Mouse (Mus musculus) heart, adult 2 months (tissue): Measurements from ENCODE around the gene Sigirr. TPM values are rescaled to one million over a fixed set of nuclear protein-coding genes. Genes with fewer than 3 reads are reported as not detected.

ENCODE experiments used
- DNase-seq, 2 experiments: peaks; one replicate each; pipeline ENCODE4 v3.0.0; 2021
- H3K27ac ChIP-seq: fragments of 200-600 bp; 2 replicates; pipeline ENCODE4 v1.8.1; 2022
- H3K27me3 ChIP-seq: fragments of 200-500 bp; 2 replicates; pipeline ENCODE4 v1.6.1; 2012; ENCODE audit warnings: mild to moderate bottlenecking, low read length, inconsistent platforms, mixed read lengths; ENCODE audit not compliant: control insufficient read depth, insufficient read depth
- H3K36me3 ChIP-seq: fragments of 200-500 bp; 2 replicates; pipeline ENCODE4 v1.6.1; 2012; ENCODE audit warnings: low read length, inconsistent platforms; ENCODE audit not compliant: control insufficient read depth, insufficient read depth
- H3K4me1 ChIP-seq: fragments of 200-500 bp; 2 replicates; pipeline ENCODE4 v1.6.1; 2011; ENCODE audit warnings: low read length; ENCODE audit not compliant: control insufficient read depth, insufficient read depth
- H3K4me3 ChIP-seq: fragments of 200-600 bp; 2 replicates; pipeline ENCODE4 v1.8.1; 2022
- H3K79me2 ChIP-seq: fragments of 200-500 bp; replicated peaks from 2 replicates; pipeline ENCODE4 v1.6.1; 2012; ENCODE audit warnings: mild to moderate bottlenecking, inconsistent platforms, low read length, moderate library complexity, mixed read lengths; ENCODE audit not compliant: control insufficient read depth, insufficient read depth
- H3K9ac ChIP-seq: fragments of 200-500 bp; 2 replicates; pipeline ENCODE4 v1.6.1; 2012; ENCODE audit warnings: low read depth, mild to moderate bottlenecking, control low read depth, inconsistent platforms, low read length, mixed read lengths
- CTCF ChIP-seq: fragments of 200-600 bp; IDR thresholded peaks from 2 replicates; pipeline ENCODE4 v1.8.1; 2022; ENCODE audit warnings: antibody characterized with exemption, mild to moderate bottlenecking, moderate library complexity
- EP300 ChIP-seq: fragments of 200-500 bp; IDR thresholded peaks from 2 replicates; pipeline ENCODE4 v1.6.1; 2011; ENCODE audit warnings: low read depth, low read length, control low read depth; ENCODE audit not compliant: insufficient read depth
- POLR2A ChIP-seq: fragments of 200-500 bp; IDR thresholded peaks from 2 replicates; pipeline ENCODE4 v1.6.1; 2011; ENCODE audit warnings: mild to moderate bottlenecking, low read depth, low read length, control low read depth; ENCODE audit not compliant: insufficient read depth
- WGBS: fragments of 180-500 bp; shearing (Covaris S2); methylation state at CpG from one replicate; pipeline ENCODE4 v1.1.7; 2018; 5-methylcytosine and 5-hydroxymethylcytosine counted together
- intact Hi-C: fragments of 180-260 bp; cut with DNase I; formaldehyde crosslinking; loops from one replicate; pipeline ENCODE4 v1.15.1; 2025
- polyA plus RNA-seq: library from polyadenylated mRNA; depleted of rRNA; stranded (reverse); fragments of >200 nt; gene quantifications from 2 replicates; pipeline ENCODE4 v1.2.3, GENCODE M21; 2012
- total RNA-seq, 2 experiments: library from RNA; stranded (reverse); gene quantifications; 2 replicates each; pipeline ENCODE4 v1.2.3; 2021

Gene Sigirr
- total and polyA plus RNA-seq, 3 experiments = 4.5 to 9.4 (median 7.0) TPM

DNA sequence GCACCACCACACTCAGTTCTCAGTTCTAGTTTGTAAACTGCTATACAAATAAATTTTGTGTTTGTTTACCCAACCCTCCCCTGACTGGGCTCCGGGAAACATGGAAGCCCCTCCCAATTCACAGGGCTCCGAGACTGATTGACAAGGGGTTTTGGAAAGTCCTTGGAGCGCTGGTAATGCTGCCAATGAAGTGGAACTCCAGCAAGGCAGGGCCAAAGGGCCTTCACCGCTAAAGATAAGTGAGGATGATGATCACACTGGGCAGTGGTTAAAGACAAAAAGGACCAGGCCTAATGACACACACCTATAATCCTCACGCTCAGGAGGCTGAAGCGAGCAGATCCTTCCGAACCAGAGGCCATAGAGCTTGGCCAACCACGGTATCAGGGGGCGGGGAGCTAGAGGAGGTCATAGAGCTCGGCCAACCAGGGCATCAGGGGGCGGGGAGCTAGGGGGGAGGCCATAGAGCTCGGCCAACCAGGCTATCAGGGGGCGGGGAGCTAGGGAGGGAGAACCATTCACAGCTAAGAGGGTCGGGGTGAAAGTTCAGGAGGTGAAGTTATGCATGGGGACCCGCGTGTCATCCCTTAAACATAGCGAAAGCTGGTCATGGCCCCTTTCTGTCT lies 49.2 kb downstream of the Sigirr start:
- no peak for TF ChIP-seq EP300
- no peak for TF ChIP-seq POLR2A
- no peak for TF ChIP-seq CTCF
- Histone ChIP-seq H3K27me3 (no peaks in the 10 kb centered on the region), H3K27ac (no peak overlapping the region), H3K4me3 (no peak overlapping the region), H3K79me2 (no peaks in the 10 kb centered on the region), H3K36me3 (no peaks in the 10 kb centered on the region), H3K4me1 (peaks cover 11% of the 10 kb centered on the region), H3K9ac (no peak overlapping the region)
- DNase-seq = no peak
- WGBS = 59% methylated on average over 17 of the region's 17 CpGs
- intact Hi-C loops = no loop called here

- H3K4me3 ChIP-seq = no peak overlapping the region
- H3K27ac ChIP-seq = no peak overlapping the region
- H3K36me3 ChIP-seq = no peaks in the 10 kb centered on the region
- H3K79me2 ChIP-seq = no peaks in the 10 kb centered on the region
- TF ChIP-seq POLR2A (no peak), CTCF (no peak), EP300 (no peak)
- 55% methylated on average over 2 of the region's 2 CpGs for WGBS
- no peak overlapping the region for H3K9ac ChIP-seq
- intact Hi-C loops = loop anchor here (2.0 kb wide), 2 partner anchors 19 to 125 kb away; no protein-coding TSS in a partner anchor
- H3K27me3 ChIP-seq = no peaks in the 10 kb centered on the region
- peaks cover 11% of the 10 kb centered on the region for H3K4me1 ChIP-seq
- DNase-seq = no peak
Observed at GRCm38 (mm10) chr7:141049326-141049725, 51.0 kb downstream of the Sigirr start.

DNA sequence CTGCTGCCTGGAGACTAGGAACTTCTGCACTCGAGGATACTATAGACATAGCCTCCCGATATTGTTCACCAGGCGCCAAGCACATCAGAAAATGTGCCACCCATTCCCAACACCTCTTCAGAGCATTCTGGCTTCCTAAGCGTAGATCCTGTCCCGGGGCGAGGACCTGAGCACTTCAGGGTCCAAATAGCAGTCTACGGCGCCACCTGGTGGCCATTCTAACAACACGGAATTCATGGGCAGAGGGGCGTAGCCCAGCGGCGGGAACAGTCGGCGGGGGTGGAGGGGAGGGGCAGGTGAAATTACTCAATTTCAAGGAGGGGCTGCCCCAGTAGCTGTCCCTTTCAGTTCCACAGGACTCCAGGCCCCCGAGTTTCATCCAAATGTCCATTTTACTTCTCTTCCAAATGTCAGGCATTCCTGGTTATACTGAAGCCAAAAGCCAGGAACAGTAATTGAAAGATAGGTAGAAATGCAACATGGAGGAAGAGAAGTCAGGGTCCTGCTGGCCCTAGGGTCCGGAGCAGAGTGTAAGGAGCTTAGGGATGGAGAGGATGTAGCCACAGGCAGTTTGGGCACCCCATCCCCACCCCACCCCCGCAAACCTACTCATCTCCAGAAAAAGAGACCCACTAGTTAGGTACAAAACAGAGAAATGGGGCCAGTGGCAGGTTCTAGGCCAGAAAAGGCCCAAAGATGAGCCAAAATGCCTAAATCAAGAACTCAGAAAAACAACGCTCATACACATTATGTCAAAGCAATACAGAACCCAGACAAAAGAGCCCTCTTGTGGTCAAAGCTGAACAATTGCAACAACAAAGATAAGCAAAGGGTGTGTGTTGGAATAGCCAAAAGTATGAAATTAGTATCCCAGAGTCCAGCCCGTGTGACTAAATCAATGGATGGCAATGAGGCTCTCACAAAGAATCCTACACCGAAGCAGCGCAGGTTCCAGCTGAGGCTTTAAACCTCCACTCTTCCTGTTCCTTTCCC lies 51.9 kb downstream of the Sigirr start:
- TF ChIP-seq POLR2A (no peak), CTCF (peak; percentile 78), EP300 (peak; percentile 94)
- H3K79me2 ChIP-seq = no peaks in the 10 kb centered on the region
- peak; percentile 92 to 94 for DNase-seq
- no peaks in the 10 kb centered on the region for H3K36me3 ChIP-seq
- peak overlapping the region; percentile 94 for H3K27ac ChIP-seq
- H3K27me3 ChIP-seq = no peaks in the 10 kb centered on the region
- peak overlapping the region; percentile 51 for H3K4me3 ChIP-seq
- peak overlapping the region; percentile 61 for H3K9ac ChIP-seq
- 8% methylated on average over 21 of the region's 21 CpGs for WGBS
- intact Hi-C loops = loop anchor here (1.0 to 2.0 kb wide), 6 partner anchors 20 to 203 kb away; partner anchors contain the start of gene Scgb1c1
- H3K4me1 ChIP-seq = peaks cover 11% of the 10 kb centered on the region

DNA sequence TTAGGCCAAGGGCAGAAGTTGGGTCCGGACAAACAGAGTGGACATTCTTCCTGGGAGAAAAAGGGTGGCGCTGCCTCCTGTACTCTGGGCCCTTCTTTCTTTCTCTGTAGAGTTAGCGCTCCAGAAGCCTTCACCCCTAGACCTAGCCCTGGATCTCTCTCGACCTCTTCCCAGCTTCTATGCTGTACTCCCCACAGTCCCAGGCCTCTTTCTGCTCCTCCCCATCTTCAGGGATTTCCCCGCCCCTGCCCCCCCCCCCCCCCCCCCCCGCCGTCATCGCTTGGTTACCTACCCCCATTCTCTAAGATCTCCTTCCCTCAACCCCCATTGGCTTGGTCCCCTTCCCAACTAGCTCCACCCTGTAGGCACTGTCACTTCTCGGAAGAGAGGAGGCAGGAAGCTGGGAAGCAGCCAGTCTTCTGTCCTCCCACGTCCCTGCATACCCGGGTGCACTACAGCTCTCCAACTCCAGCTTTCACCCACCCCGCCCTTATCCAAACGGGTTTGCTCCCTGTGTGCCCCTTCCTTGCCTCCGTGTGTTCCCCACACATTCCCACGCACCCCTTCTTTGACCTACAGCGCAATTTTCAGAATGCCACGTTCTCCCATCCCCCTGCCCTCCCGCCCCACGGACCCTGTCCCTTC lies 52.7 kb downstream of the Sigirr start:
- Histone ChIP-seq H3K79me2 (no peaks in the 10 kb centered on the region), H3K27ac (peak overlapping the region; percentile 94)

GRCm38 (mm10) chr7:141046931-141047580 lies 53.3 kb downstream of the Sigirr start:
- peak in 1 of 2 experiments; percentile 60 for DNase-seq
- Histone ChIP-seq H3K9ac (peak overlapping the region; percentile 41), H3K27ac (peak overlapping the region; percentile 94), H3K4me3 (peak overlapping the region; percentile 35), H3K36me3 (no peaks in the 10 kb centered on the region), H3K79me2 (no peaks in the 10 kb centered on the region), H3K4me1 (peaks cover 11% of the 10 kb centered on the region), H3K27me3 (no peaks in the 10 kb centered on the region)
- WGBS = 33% methylated on average over 6 of the region's 6 CpGs
- TF ChIP-seq CTCF = 0 out of 2 replicates have a peak, but pooled peaks have one; percentile 8
- no peak for TF ChIP-seq POLR2A
- intact Hi-C loops = loop anchor here (1.0 kb wide), 1 partner anchor 106 kb away; the partner anchor contains the start of gene Pgghg

More for the DNA sequence above, 52.7 kb downstream of the Sigirr start:
- DNase-seq = peak; percentile 86 to 89
- H3K4me1 ChIP-seq = peaks cover 11% of the 10 kb centered on the region
- H3K9ac ChIP-seq = peak overlapping the region; percentile 53
- intact Hi-C loops = loop anchor here (1.0 to 2.0 kb wide), 7 partner anchors 21 to 202 kb away; partner anchors contain the start of genes Pgghg and Scgb1c1
- H3K36me3 ChIP-seq = no peaks in the 10 kb centered on the region
- no peaks in the 10 kb centered on the region for H3K27me3 ChIP-seq
- H3K4me3 ChIP-seq = peak overlapping the region; percentile 51
- peak; percentile 82 for TF ChIP-seq EP300
- TF ChIP-seq POLR2A = peak; percentile 91
- no peak for TF ChIP-seq CTCF
- WGBS = 9% methylated on average over 18 of the region's 19 CpGs
